In genomic region chr7:36585014-36585413, GRCm38 (mm10) we compare ENCODE assay signal across 24 mouse cellular contexts.
DNase-seq lines count a peak whose midpoint lies in the region; ATAC-seq and TF ChIP-seq lines count a peak whose summit lies in the region.
"Had no signal": no experiment of that assay in that cellular context is flagged by ENCODE, and none has a peak within 500 bp of the region (broad histone marks: within the 10 kb centered on the region; RNA-seq: fewer than 3 reads in every experiment).

No protein-coding gene starts in this region.

- no peak overlapping the region for H3K9ac ChIP-seq in heart, adult 2 months (ENCODE audit: low read depth, low read length)
- no peak overlapping the region for H3K9ac ChIP-seq in liver, adult 2 months (ENCODE audit: low read depth, low read length)
- H3K9ac ChIP-seq in liver, postnatal 0 days (replicated peaks), result no peak overlapping the region
- no peak overlapping the region for H3K9ac ChIP-seq in forebrain, embryonic 11.5 days (ENCODE audit: low read length)
- H3K9ac ChIP-seq: embryonic facial prominence, embryonic 15.5 days; heart, embryonic 15.5 days; hindbrain, embryonic 13.5 days; stomach, embryonic 15.5 days had no signal

- ATAC-seq in liver, postnatal 0 days, result no peak
- no peak for ATAC-seq in forebrain, embryonic 11.5 days (replicated peaks; ENCODE audit: low FRiP score)
- ATAC-seq: forebrain, embryonic 16.5 days; midbrain, embryonic 16.5 days had no signal

- H3K4me2 ChIP-seq in liver, postnatal 0 days (ENCODE audit: low read depth, low read length), result no peak overlapping the region
- no peak overlapping the region for H3K4me2 ChIP-seq in forebrain, embryonic 11.5 days (ENCODE audit: low read depth, low read length, severe bottlenecking)
- H3K4me2 ChIP-seq: embryonic facial prominence, embryonic 15.5 days; heart, embryonic 15.5 days; hindbrain, embryonic 13.5 days; stomach, embryonic 15.5 days had no signal

- no peak overlapping the region for H3K4me3 ChIP-seq in heart, adult 2 months
- H3K4me3 ChIP-seq in liver, adult 2 months (ENCODE audit: insufficient read depth, low read depth, low read length), result no peak overlapping the region
- H3K4me3 ChIP-seq in liver, postnatal 0 days (ENCODE audit: low read depth, low read length), result no peak overlapping the region
- no peak overlapping the region for H3K4me3 ChIP-seq in E14TG2a.4 (replicated peaks; ENCODE audit: low read length)
- H3K4me3 ChIP-seq in forebrain, embryonic 11.5 days (ENCODE audit: low read depth, low read length), result no peak overlapping the region
- no peak overlapping the region for H3K4me3 ChIP-seq in thymus, adult 2 months (ENCODE audit: control insufficient read depth, insufficient read depth, low read length)
- H3K4me3 ChIP-seq: embryonic facial prominence, embryonic 15.5 days; heart, embryonic 15.5 days; hindbrain, embryonic 13.5 days; limb, embryonic 10.5 days; stomach, embryonic 15.5 days had no signal

- TF ChIP-seq CTCF in heart, adult 2 months (IDR thresholded peaks at IDR 0.05), result peak; percentile 42
- TF ChIP-seq CTCF in liver, adult 2 months (IDR thresholded peaks at IDR 0.05; ENCODE audit: low read depth, low read length), result peak; percentile 6; the same call in 1 of the 2 replicates
- TF ChIP-seq CTCF in liver, postnatal 0 days (IDR thresholded peaks at IDR 0.05; ENCODE audit: low read depth), result no peak
- peak; percentile 92 for TF ChIP-seq CTCF in E14TG2a.4 (conservative IDR thresholded peaks at IDR 0.05; ENCODE audit: low read length)
- TF ChIP-seq CTCF in thymus, adult 2 months (IDR thresholded peaks at IDR 0.05; ENCODE audit: borderline replicate concordance, control insufficient read depth, extremely low read depth, insufficient read depth, low read length, poor library complexity), result no peak

- H3K36me3 ChIP-seq in heart, adult 2 months (ENCODE audit: control insufficient read depth, insufficient read depth, low read length), result no peaks in the 10 kb centered on the region
- H3K36me3 ChIP-seq in liver, adult 2 months (ENCODE audit: control insufficient read depth, insufficient read depth, low read length), result no peaks in the 10 kb centered on the region
- no peaks in the 10 kb centered on the region for H3K36me3 ChIP-seq in liver, postnatal 0 days (replicated peaks; ENCODE audit: insufficient read depth, low read length)
- no peaks in the 10 kb centered on the region for H3K36me3 ChIP-seq in E14TG2a.4 (ENCODE audit: insufficient read depth, low read length)
- no peaks in the 10 kb centered on the region for H3K36me3 ChIP-seq in forebrain, embryonic 11.5 days (ENCODE audit: control insufficient read depth, insufficient read depth, low read length)
- H3K36me3 ChIP-seq in thymus, adult 2 months (ENCODE audit: control insufficient read depth, insufficient read depth, low read length), result no peaks in the 10 kb centered on the region
- H3K36me3 ChIP-seq: embryonic facial prominence, embryonic 15.5 days; heart, embryonic 15.5 days; hindbrain, embryonic 13.5 days; limb, embryonic 10.5 days; stomach, embryonic 15.5 days had no signal

- H3K27ac ChIP-seq in heart, adult 2 months, result no peak overlapping the region
- no peak overlapping the region for H3K27ac ChIP-seq in liver, adult 2 months (replicated peaks; ENCODE audit: insufficient read depth, low read depth, low read length)
- no peak overlapping the region for H3K27ac ChIP-seq in liver, postnatal 0 days (ENCODE audit: low read depth)
- no peak overlapping the region for H3K27ac ChIP-seq in forebrain, embryonic 11.5 days (ENCODE audit: low read depth, low read length)
- H3K27ac ChIP-seq in thymus, adult 2 months (ENCODE audit: control insufficient read depth, insufficient read depth, low read length), result no peak overlapping the region
- H3K27ac ChIP-seq: embryonic facial prominence, embryonic 15.5 days; heart, embryonic 15.5 days; hindbrain, embryonic 13.5 days; limb, embryonic 10.5 days; macrophage; stomach, embryonic 15.5 days had no signal

- H3K79me2 ChIP-seq in heart, adult 2 months (replicated peaks; ENCODE audit: control insufficient read depth, insufficient read depth, low read length), result no peaks in the 10 kb centered on the region
- no peaks in the 10 kb centered on the region for H3K79me2 ChIP-seq in liver, adult 2 months (ENCODE audit: control insufficient read depth, insufficient read depth, low read length)

- H3K27me3 ChIP-seq in heart, adult 2 months (ENCODE audit: control insufficient read depth, insufficient read depth, low read length), result no peaks in the 10 kb centered on the region
- H3K27me3 ChIP-seq in liver, adult 2 months (ENCODE audit: control insufficient read depth, insufficient read depth, low read length), result no peaks in the 10 kb centered on the region
- no peaks in the 10 kb centered on the region for H3K27me3 ChIP-seq in liver, postnatal 0 days (ENCODE audit: insufficient read depth, low read length)
- H3K27me3 ChIP-seq in E14TG2a.4 (ENCODE audit: insufficient read depth, low read length), result no peaks in the 10 kb centered on the region; the same call in 1 of the 2 replicates
- no peaks in the 10 kb centered on the region for H3K27me3 ChIP-seq in forebrain, embryonic 11.5 days (ENCODE audit: control insufficient read depth, insufficient read depth, low read length)
- H3K27me3 ChIP-seq in thymus, adult 2 months (ENCODE audit: control insufficient read depth, insufficient read depth, low read length), result no peaks in the 10 kb centered on the region
- H3K27me3 ChIP-seq: embryonic facial prominence, embryonic 15.5 days; heart, embryonic 15.5 days; hindbrain, embryonic 13.5 days; stomach, embryonic 15.5 days had no signal

- WGBS in heart, adult 2 months, result 78% methylated on average over 1 of the region's 1 CpGs
- 63% methylated on average over 1 of the region's 1 CpGs for WGBS in liver, adult 2 months
- WGBS in liver, postnatal 0 days (ENCODE audit: insufficient replicate concordance), result 55% methylated on average over 1 of the region's 1 CpGs
- 72% methylated on average over 1 of the region's 1 CpGs for WGBS in forebrain, embryonic 11.5 days
- 66% methylated on average over 1 of the region's 1 CpGs for WGBS in thymus, adult 2 months

- intact Hi-C loops in heart, adult 2 months (cut with DNase I), result no loop called here

- DNase-seq in heart, adult 2 months, result no peak
- no peak for DNase-seq in heart, adult 9 months (ENCODE audit: low spot score in 2 of 2)
- DNase-seq in liver, adult 2 months (ENCODE audit: extremely low read depth, low read depth, low spot score), result no peak
- DNase-seq in liver, postnatal 0 days, result no peak
- peak; percentile 21 for DNase-seq in R1 (ENCODE audit: low read depth, low spot score)
- DNase-seq in forebrain, embryonic 11.5 days (ENCODE audit: low spot score), result no peak
- no peak for DNase-seq in thymus, adult 2 months
- DNase-seq: adrenal gland, postnatal 25 days; cerebellum, adult 9-10 months; gastrocnemius, postnatal 25 days; heart, postnatal 36 days; kidney, adult 8-10 months; liver; right cerebral cortex, adult 18-20 months; right cerebral cortex, postnatal 4 days had no signal

- no peaks in the 10 kb centered on the region for H3K9me3 ChIP-seq in liver, postnatal 0 days (ENCODE audit: low read length)
- H3K9me3 ChIP-seq in E14TG2a.4 (ENCODE audit: low read length), result no peaks in the 10 kb centered on the region
- H3K9me3 ChIP-seq in forebrain, embryonic 11.5 days (ENCODE audit: control insufficient read depth, low read length), result no peaks in the 10 kb centered on the region; the same call in 1 of the 2 replicates
- H3K9me3 ChIP-seq: embryonic facial prominence, embryonic 15.5 days; heart, embryonic 15.5 days; hindbrain, embryonic 13.5 days; limb, embryonic 10.5 days; stomach, embryonic 15.5 days had no signal

- no peak for TF ChIP-seq POLR2A in heart, adult 2 months (IDR thresholded peaks at IDR 0.05; ENCODE audit: insufficient read depth, low read depth, low read length)
- no peak for TF ChIP-seq POLR2A in liver, adult 2 months (IDR thresholded peaks at IDR 0.05; ENCODE audit: extremely low read depth, insufficient read depth, low read length)
- TF ChIP-seq POLR2A in thymus, adult 2 months (IDR thresholded peaks at IDR 0.05; ENCODE audit: control insufficient read depth, extremely low read depth, insufficient read depth, low read length, poor library complexity), result no peak

- H3K4me1 ChIP-seq in heart, adult 2 months (ENCODE audit: control insufficient read depth, insufficient read depth, low read length), result no peaks in the 10 kb centered on the region
- no peaks in the 10 kb centered on the region for H3K4me1 ChIP-seq in liver, adult 2 months (ENCODE audit: control insufficient read depth, insufficient read depth, low read length)
- no peaks in the 10 kb centered on the region for H3K4me1 ChIP-seq in liver, postnatal 0 days (ENCODE audit: insufficient read depth)
- no peaks in the 10 kb centered on the region for H3K4me1 ChIP-seq in E14TG2a.4 (replicated peaks; ENCODE audit: low read depth, low read length)
- H3K4me1 ChIP-seq in forebrain, embryonic 11.5 days (replicated peaks; ENCODE audit: control insufficient read depth, insufficient read depth, low read length), result no peaks in the 10 kb centered on the region
- H3K4me1 ChIP-seq in thymus, adult 2 months (replicated peaks; ENCODE audit: control insufficient read depth, insufficient read depth, low read length), result no peaks in the 10 kb centered on the region
- H3K4me1 ChIP-seq: embryonic facial prominence, embryonic 15.5 days; heart, embryonic 15.5 days; hindbrain, embryonic 13.5 days; limb, embryonic 10.5 days; stomach, embryonic 15.5 days had no signal

- TF ChIP-seq EP300 in heart, adult 2 months (IDR thresholded peaks at IDR 0.05; ENCODE audit: insufficient read depth, low read depth, low read length), result no peak
- TF ChIP-seq EP300 in liver, postnatal 0 days (IDR thresholded peaks at IDR 0.05; ENCODE audit: low read depth), result no peak

Comparison
In these comparisons a context has a peak if more than half of its experiments do, and no peak if none do; other contexts are left out.
1. CTCF ChIP-seq: peak in heart, adult 2 months (single experiment), liver, adult 2 months (single experiment) and E14TG2a.4 (single experiment); none in liver, postnatal 0 days (single experiment) and thymus, adult 2 months (single experiment).